Comparison of ENCODE assay signal across 13 mouse cellular contexts in genomic region chr14:18586239-18587034, GRCm38 (mm10).
A peak's percentile ranks its signal among the peaks of the same experiment; 100 is the strongest.
DNase-seq lines count a peak whose midpoint lies in the region; ATAC-seq lines count a peak whose summit lies in the region.
"Had no signal": no experiment of that assay in that cellular context is flagged by ENCODE, and none has a peak within 500 bp of the region (broad histone marks: within the 10 kb centered on the region; RNA-seq: fewer than 3 reads in every experiment).

No protein-coding gene starts in this region.

- H3K4me3 ChIP-seq in forebrain, embryonic 13.5 days = no peak overlapping the region
- H3K4me3 ChIP-seq in forebrain, embryonic 11.5 days (ENCODE audit: low read depth, low read length) = no peak overlapping the region
- H3K4me3 ChIP-seq in neural tube, embryonic 13.5 days = no peak overlapping the region
- no peak overlapping the region for H3K4me3 ChIP-seq in forebrain, embryonic 16.5 days (replicated peaks; ENCODE audit: low read length)
- H3K4me3 ChIP-seq: embryonic facial prominence, embryonic 15.5 days; kidney, embryonic 15.5 days; stomach, embryonic 15.5 days had no signal

- H3K27ac ChIP-seq in forebrain, embryonic 13.5 days = peak overlapping the region; percentile 31; the same call in 1 of the 2 replicates
- no peak overlapping the region for H3K27ac ChIP-seq in forebrain, embryonic 11.5 days (ENCODE audit: low read depth, low read length)
- H3K27ac ChIP-seq in neural tube, embryonic 13.5 days (replicated peaks) = no peak overlapping the region
- H3K27ac ChIP-seq in forebrain, embryonic 16.5 days (ENCODE audit: low read length) = peak overlapping the region; percentile 39; the same call in 1 of the 2 replicates
- H3K27ac ChIP-seq: embryonic facial prominence, embryonic 15.5 days; kidney, embryonic 15.5 days; stomach, embryonic 15.5 days had no signal

- no peaks in the 10 kb centered on the region; the same call in 1 of the 2 replicates for H3K4me1 ChIP-seq in forebrain, embryonic 13.5 days
- H3K4me1 ChIP-seq in forebrain, embryonic 11.5 days (replicated peaks; ENCODE audit: control insufficient read depth, insufficient read depth, low read length) = no peaks in the 10 kb centered on the region
- H3K4me1 ChIP-seq in neural tube, embryonic 13.5 days (replicated peaks) = no peaks in the 10 kb centered on the region; the same call in 1 of the 2 replicates
- 0 out of 2 replicates have a peak, but pooled peaks cover 9% of the 10 kb centered on the region for H3K4me1 ChIP-seq in forebrain, embryonic 16.5 days (replicated peaks; ENCODE audit: control insufficient read depth, insufficient read depth, low read length)
- H3K4me1 ChIP-seq: embryonic facial prominence, embryonic 15.5 days; kidney, embryonic 15.5 days; stomach, embryonic 15.5 days had no signal

- no peaks in the 10 kb centered on the region for H3K36me3 ChIP-seq in forebrain, embryonic 13.5 days (ENCODE audit: poor library complexity, severe bottlenecking)
- no peaks in the 10 kb centered on the region for H3K36me3 ChIP-seq in forebrain, embryonic 11.5 days (ENCODE audit: control insufficient read depth, insufficient read depth, low read length)
- H3K36me3 ChIP-seq in neural tube, embryonic 13.5 days = no peaks in the 10 kb centered on the region
- H3K36me3 ChIP-seq in forebrain, embryonic 16.5 days (ENCODE audit: control insufficient read depth, insufficient read depth) = no peaks in the 10 kb centered on the region
- H3K36me3 ChIP-seq: embryonic facial prominence, embryonic 15.5 days; kidney, embryonic 15.5 days; stomach, embryonic 15.5 days had no signal

- no peak for DNase-seq in forebrain, embryonic 11.5 days (ENCODE audit: low spot score)
- DNase-seq in neural tube, embryonic 10.5 days (ENCODE audit: extremely low spot score, low spot score) = no peak
- DNase-seq in lung, adult 18-20 months = no peak
- no peak for DNase-seq in right cerebral cortex, postnatal 10 days (ENCODE audit: low spot score in 2 of 2)
- DNase-seq: lung, adult 2 months; right cerebral cortex, postnatal 4 days had no signal

- H3K27me3 ChIP-seq in forebrain, embryonic 13.5 days = no peaks in the 10 kb centered on the region
- H3K27me3 ChIP-seq in forebrain, embryonic 11.5 days (ENCODE audit: control insufficient read depth, insufficient read depth, low read length) = no peaks in the 10 kb centered on the region
- no peaks in the 10 kb centered on the region for H3K27me3 ChIP-seq in neural tube, embryonic 13.5 days
- H3K27me3 ChIP-seq in forebrain, embryonic 16.5 days (replicated peaks; ENCODE audit: control insufficient read depth, insufficient read depth, low read length) = no peaks in the 10 kb centered on the region
- H3K27me3 ChIP-seq: embryonic facial prominence, embryonic 15.5 days; kidney, embryonic 15.5 days; stomach, embryonic 15.5 days had no signal

- ATAC-seq in forebrain, embryonic 13.5 days = peak; percentile 91
- ATAC-seq in forebrain, embryonic 11.5 days (replicated peaks; ENCODE audit: low FRiP score) = no peak
- ATAC-seq in neural tube, embryonic 13.5 days (ENCODE audit: low read depth) = peak; percentile 59
- peak; percentile 91 for ATAC-seq in forebrain, embryonic 16.5 days
- no peak for ATAC-seq in monocyte, adult 5-6 weeks (replicated peaks; ENCODE audit: insufficient number of reproducible peaks, low FRiP score, low TSS enrichment, poor library complexity, severe bottlenecking)

- 74% methylated on average over 4 of the region's 4 CpGs for WGBS in forebrain, embryonic 13.5 days
- WGBS in forebrain, embryonic 11.5 days = 86% methylated on average over 4 of the region's 4 CpGs
- WGBS in neural tube, embryonic 13.5 days = 70% methylated on average over 4 of the region's 4 CpGs
- WGBS in forebrain, embryonic 16.5 days = 67% methylated on average over 4 of the region's 4 CpGs

- no peak overlapping the region for H3K9ac ChIP-seq in forebrain, embryonic 13.5 days
- no peak overlapping the region for H3K9ac ChIP-seq in forebrain, embryonic 11.5 days (ENCODE audit: low read length)
- no peak overlapping the region for H3K9ac ChIP-seq in neural tube, embryonic 13.5 days
- no peak overlapping the region for H3K9ac ChIP-seq in forebrain, embryonic 16.5 days (replicated peaks; ENCODE audit: low read depth, low read length)
- H3K9ac ChIP-seq: embryonic facial prominence, embryonic 15.5 days; kidney, embryonic 15.5 days; stomach, embryonic 15.5 days had no signal

- H3K9me3 ChIP-seq in forebrain, embryonic 13.5 days (replicated peaks) = no peaks in the 10 kb centered on the region
- no peaks in the 10 kb centered on the region for H3K9me3 ChIP-seq in forebrain, embryonic 11.5 days (ENCODE audit: control insufficient read depth, low read length)
- H3K9me3 ChIP-seq in neural tube, embryonic 13.5 days = no peaks in the 10 kb centered on the region
- H3K9me3 ChIP-seq in forebrain, embryonic 16.5 days (ENCODE audit: control insufficient read depth, low read length) = no peaks in the 10 kb centered on the region
- H3K9me3 ChIP-seq: embryonic facial prominence, embryonic 15.5 days; kidney, embryonic 15.5 days; stomach, embryonic 15.5 days had no signal

- H3K4me2 ChIP-seq in forebrain, embryonic 13.5 days = no peak overlapping the region
- H3K4me2 ChIP-seq in forebrain, embryonic 11.5 days (ENCODE audit: low read depth, low read length, severe bottlenecking) = no peak overlapping the region
- no peak overlapping the region for H3K4me2 ChIP-seq in neural tube, embryonic 13.5 days
- H3K4me2 ChIP-seq in forebrain, embryonic 16.5 days (ENCODE audit: low read length) = no peak overlapping the region
- H3K4me2 ChIP-seq: embryonic facial prominence, embryonic 15.5 days; kidney, embryonic 15.5 days; stomach, embryonic 15.5 days had no signal

Comparison
In these comparisons a context has a peak if more than half of its experiments do, and no peak if none do; other contexts are left out.
1. ATAC-seq: peak in forebrain, embryonic 13.5 days (single experiment), neural tube, embryonic 13.5 days (single experiment) and forebrain, embryonic 16.5 days (single experiment); none in forebrain, embryonic 11.5 days (single experiment) and monocyte, adult 5-6 weeks (single experiment).
2. H3K27ac ChIP-seq: peak in forebrain, embryonic 13.5 days (single experiment) and forebrain, embryonic 16.5 days (single experiment); none in forebrain, embryonic 11.5 days (single experiment) and neural tube, embryonic 13.5 days (single experiment).